Mouse (Mus musculus) megakaryocyte, embryonic 14.5 days (primary cell): ENCODE data around the gene Cd200r3. TPM values are rescaled to one million over a fixed set of nuclear protein-coding genes. Genes with fewer than 3 reads are reported as not detected.

Source experiments
- H3K27me3 ChIP-seq: replicated peaks from 2 replicates; pipeline ENCODE3; 2012; ENCODE audit warnings: inconsistent platforms
- H3K36me3 ChIP-seq: replicated peaks from 2 replicates; pipeline ENCODE3; 2012; ENCODE audit warnings: low read length, inconsistent platforms, mixed read lengths
- H3K4me1 ChIP-seq: 2 replicates; pipeline ENCODE4 v1.6.1; 2012; ENCODE audit warnings: inconsistent platforms
- H3K4me3 ChIP-seq: replicated peaks from 2 replicates; pipeline ENCODE3; 2012; ENCODE audit warnings: moderate library complexity, mild to moderate bottlenecking, inconsistent platforms
- H3K9me3 ChIP-seq: 2 replicates; pipeline ENCODE4 v1.6.1; 2012; ENCODE audit warnings: inconsistent platforms
- FLI1 ChIP-seq: IDR thresholded peaks from 2 replicates; pipeline ENCODE4 v1.6.1; 2012; ENCODE audit warnings: low read length, inconsistent platforms, mixed read lengths
- GATA1 ChIP-seq: IDR thresholded peaks from 3 replicates; pipeline ENCODE4 v1.6.1; 2012; ENCODE audit warnings: mixed read lengths, low read length, inconsistent platforms, borderline replicate concordance
- polyA plus RNA-seq: library from polyadenylated mRNA; stranded (reverse); fragments of >175 nt; gene quantifications from 2 replicates; pipeline ENCODE4 v1.2.3, GENCODE M21; 2012; ENCODE audit warnings: low replicate concordance; ENCODE audit not compliant: insufficient read depth

Cd200r3 gene
- polyA plus RNA-seq, 1 experiment: 0.02 TPM

- TF ChIP-seq GATA1 (no peak), FLI1 (no peak)
- H3K9me3 ChIP-seq: no peaks in the 10 kb centered on the region
- peaks cover 10% of the 10 kb centered on the region; the same call in 1 of the 2 replicates for H3K4me1 ChIP-seq
- no peaks in the 10 kb centered on the region for H3K27me3 ChIP-seq
- no peaks in the 10 kb centered on the region for H3K36me3 ChIP-seq
- no peak overlapping the region for H3K4me3 ChIP-seq
Measured at GRCm38 (mm10) chr16:44984925-44985324, 41.4 kb downstream of the Cd200r3 start.

GRCm38 (mm10) chr16:44986029-44986428 is 42.6 kb downstream of the Cd200r3 start:
- TF ChIP-seq FLI1 (no peak), GATA1 (no peak)
- Histone ChIP-seq H3K4me3 (no peak overlapping the region), H3K36me3 (no peaks in the 10 kb centered on the region), H3K4me1 (peaks cover 10% of the 10 kb centered on the region; the same call in 1 of the 2 replicates), H3K9me3 (no peaks in the 10 kb centered on the region), H3K27me3 (no peaks in the 10 kb centered on the region)

GRCm38 (mm10) chr16:44988667-44989357 is 45.3 kb downstream of the Cd200r3 start:
- H3K36me3 ChIP-seq: no peaks in the 10 kb centered on the region
- H3K4me1 ChIP-seq: peaks cover 11% of the 10 kb centered on the region; the same call in 1 of the 2 replicates
- no peak for TF ChIP-seq GATA1
- no peak for TF ChIP-seq FLI1

GRCm38 (mm10) chr16:44993319-44994019 is 50.0 kb downstream of the Cd200r3 start:
- no peak overlapping the region for H3K4me3 ChIP-seq
- H3K9me3 ChIP-seq: no peaks in the 10 kb centered on the region
- H3K27me3 ChIP-seq: no peaks in the 10 kb centered on the region
- TF ChIP-seq FLI1 (no peak), GATA1 (no peak)
- no peaks in the 10 kb centered on the region for H3K36me3 ChIP-seq
- H3K4me1 ChIP-seq: peaks cover 10% of the 10 kb centered on the region; the same call in 1 of the 2 replicates

More at GRCm38 (mm10) chr16:44988667-44989357, 45.3 kb downstream of the Cd200r3 start:
- no peaks in the 10 kb centered on the region for H3K27me3 ChIP-seq
- H3K9me3 ChIP-seq: no peaks in the 10 kb centered on the region
- H3K4me3 ChIP-seq: no peak overlapping the region

- TF ChIP-seq GATA1 (no peak), FLI1 (no peak)
- H3K4me1 ChIP-seq: peaks cover 11% of the 10 kb centered on the region
- H3K9me3 ChIP-seq: no peaks in the 10 kb centered on the region
- no peaks in the 10 kb centered on the region for H3K36me3 ChIP-seq
- H3K4me3 ChIP-seq: no peak overlapping the region
- no peaks in the 10 kb centered on the region for H3K27me3 ChIP-seq
Measured at GRCm38 (mm10) chr16:44994206-44994953, 50.9 kb downstream of the Cd200r3 start.

GRCm38 (mm10) chr16:44995111-44995510 is 51.6 kb downstream of the Cd200r3 start:
- Histone ChIP-seq H3K27me3 (no peaks in the 10 kb centered on the region), H3K4me3 (no peak overlapping the region), H3K36me3 (no peaks in the 10 kb centered on the region), H3K4me1 (peaks cover 19% of the 10 kb centered on the region), H3K9me3 (no peaks in the 10 kb centered on the region)
- TF ChIP-seq FLI1: no peak
- TF ChIP-seq GATA1: no peak

- Histone ChIP-seq H3K27me3 (no peaks in the 10 kb centered on the region), H3K36me3 (no peaks in the 10 kb centered on the region), H3K9me3 (no peaks in the 10 kb centered on the region), H3K4me1 (peaks cover 19% of the 10 kb centered on the region), H3K4me3 (no peak overlapping the region)
- TF ChIP-seq GATA1 (no peak), FLI1 (no peak)
Measured at GRCm38 (mm10) chr16:44996701-44997100, 53.2 kb downstream of the Cd200r3 start.

- TF ChIP-seq GATA1 (no peak), FLI1 (no peak)
- Histone ChIP-seq H3K4me3 (no peak overlapping the region), H3K9me3 (no peaks in the 10 kb centered on the region), H3K4me1 (peaks cover 18% of the 10 kb centered on the region), H3K27me3 (no peaks in the 10 kb centered on the region), H3K36me3 (no peaks in the 10 kb centered on the region)
Measured at GRCm38 (mm10) chr16:44999537-44999936, 56.1 kb downstream of the Cd200r3 start.

- H3K36me3 ChIP-seq: no peaks in the 10 kb centered on the region
- peaks cover 29% of the 10 kb centered on the region for H3K4me1 ChIP-seq
- H3K27me3 ChIP-seq: no peaks in the 10 kb centered on the region
- TF ChIP-seq GATA1: no peak
- no peak for TF ChIP-seq FLI1
- no peaks in the 10 kb centered on the region for H3K9me3 ChIP-seq
- H3K4me3 ChIP-seq: no peak overlapping the region
Measured at GRCm38 (mm10) chr16:45004443-45004842, 61.0 kb downstream of the Cd200r3 start.
